In the genomic region with DNA sequence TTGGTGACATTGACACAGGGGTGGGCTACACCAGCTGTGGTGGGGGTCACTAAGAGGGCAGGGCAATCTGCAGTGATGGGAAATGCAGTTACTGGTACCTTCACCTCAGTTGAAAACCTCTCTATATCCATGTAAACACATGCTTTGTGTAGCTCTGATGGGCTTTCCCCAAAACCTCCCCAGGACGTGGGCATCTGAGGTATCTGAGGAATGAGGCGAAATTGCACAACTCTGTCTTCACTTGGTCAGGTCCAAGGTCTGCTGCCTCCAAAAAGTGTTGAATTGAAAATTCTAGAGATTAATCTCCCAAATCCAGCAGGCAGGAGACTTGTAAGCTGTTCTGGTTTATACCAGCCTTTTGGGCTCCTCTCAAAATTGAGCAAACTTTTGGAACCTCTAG, we compare ENCODE assay signal across 22 mouse cellular contexts.
"Had no signal": no experiment of that assay in that cellular context is flagged by ENCODE, and none has a peak within 500 bp of the region (broad histone marks: within the 10 kb centered on the region; RNA-seq: fewer than 3 reads in every experiment).

No protein-coding gene starts in this region.

- ATAC-seq: hindbrain, postnatal 0 days; intestine, postnatal 0 days; liver, embryonic 12.5 days had no signal

- H3K36me3 ChIP-seq: heart, embryonic 12.5 days; hindbrain, embryonic 13.5 days; hindbrain, embryonic 15.5 days; limb, embryonic 13.5 days; limb, embryonic 15.5 days; liver, embryonic 12.5 days had no signal

- DNase-seq: gastrocnemius, postnatal 14 days; gastrocnemius, postnatal 36 days; heart, adult 18-20 months; heart, postnatal 14 days; heart, postnatal 36 days; kidney, adult 18-20 months; kidney, adult 8-10 months; kidney, postnatal 10 days; kidney, postnatal 25 days; kidney, postnatal 4 days; left cerebral cortex, postnatal 4 days; lung, adult 18-20 months had no signal

- H3K27ac ChIP-seq: hindbrain, embryonic 13.5 days; hindbrain, embryonic 15.5 days; hindbrain, postnatal 0 days; layer of hippocampus, adult 2 months; limb, embryonic 13.5 days; limb, embryonic 15.5 days; liver, embryonic 12.5 days; liver, embryonic 14.5 days had no signal

- H3K9me3 ChIP-seq: heart, embryonic 12.5 days; hindbrain, embryonic 13.5 days; hindbrain, embryonic 15.5 days; limb, embryonic 13.5 days; limb, embryonic 15.5 days; liver, embryonic 12.5 days had no signal

- H3K27me3 ChIP-seq: heart, embryonic 12.5 days; hindbrain, embryonic 13.5 days; hindbrain, embryonic 15.5 days; limb, embryonic 13.5 days; limb, embryonic 15.5 days; liver, embryonic 12.5 days had no signal

- H3K4me1 ChIP-seq: heart, embryonic 12.5 days; hindbrain, embryonic 13.5 days; hindbrain, embryonic 15.5 days; limb, embryonic 13.5 days; limb, embryonic 15.5 days; liver, embryonic 12.5 days had no signal

- H3K9ac ChIP-seq: heart, embryonic 12.5 days; hindbrain, embryonic 13.5 days; hindbrain, embryonic 15.5 days; limb, embryonic 13.5 days; limb, embryonic 15.5 days; liver, embryonic 12.5 days; liver, embryonic 14.5 days had no signal

- H3K4me3 ChIP-seq: heart, embryonic 12.5 days; hindbrain, embryonic 13.5 days; hindbrain, embryonic 15.5 days; layer of hippocampus, adult 2 months; limb, embryonic 13.5 days; limb, embryonic 15.5 days; liver, embryonic 12.5 days had no signal

- H3K4me2 ChIP-seq: heart, embryonic 12.5 days; hindbrain, embryonic 13.5 days; hindbrain, embryonic 15.5 days; limb, embryonic 13.5 days; limb, embryonic 15.5 days; liver, embryonic 12.5 days had no signal
